Mouse (Mus musculus) liver, embryonic 15.5 days (tissue): ENCODE results near the gene Cdh5. TPM values are rescaled to one million over a fixed set of nuclear protein-coding genes. Genes with fewer than 3 reads are reported as not detected.

Experiments used
- ATAC-seq: fragments of 200-750 bp; cut with Nextera tagmentation; 2 replicates; pipeline ENCODE4 v1.8.0; 2017; ENCODE audit warnings: moderate number of reproducible peaks, mild to moderate bottlenecking, moderate library complexity; ENCODE audit not compliant: insufficient read depth
- H3K27ac ChIP-seq: fragments of 300-500 bp; sonication (generic); replicated peaks from 2 replicates; pipeline ENCODE4 v1.5.1; 2015; ENCODE audit warnings: mild to moderate bottlenecking, inconsistent platforms
- H3K27me3 ChIP-seq: fragments of 300-500 bp; sonication (generic); 2 replicates; pipeline ENCODE4 v1.6.1; 2015; ENCODE audit warnings: mild to moderate bottlenecking, inconsistent platforms
- H3K36me3 ChIP-seq: fragments of 300-500 bp; sonication (generic); replicated peaks from 2 replicates; pipeline ENCODE4 v1.6.1; 2015; ENCODE audit warnings: moderate library complexity, mild to moderate bottlenecking, inconsistent platforms
- H3K4me1 ChIP-seq: fragments of 300-500 bp; sonication (generic); replicated peaks from 2 replicates; pipeline ENCODE4 v1.6.1; 2015; ENCODE audit warnings: inconsistent platforms
- H3K4me2 ChIP-seq: fragments of 300-500 bp; sonication (generic); 2 replicates; pipeline ENCODE4 v1.6.1; 2015; ENCODE audit warnings: moderate library complexity, mild to moderate bottlenecking, inconsistent platforms
- H3K4me3 ChIP-seq: fragments of 300-500 bp; sonication (generic); replicated peaks from 2 replicates; pipeline ENCODE4 v1.5.1; 2015; ENCODE audit warnings: mild to moderate bottlenecking, inconsistent platforms
- H3K9ac ChIP-seq: fragments of 300-500 bp; sonication (generic); 2 replicates; pipeline ENCODE4 v1.6.1; 2015; ENCODE audit warnings: moderate library complexity, mild to moderate bottlenecking, inconsistent platforms
- H3K9me3 ChIP-seq: fragments of 300-500 bp; sonication (generic); replicated peaks from 2 replicates; pipeline ENCODE4 v1.6.1; 2016; ENCODE audit warnings: inconsistent platforms
- WGBS: fragments of 180-500 bp; shearing (Covaris S2); methylation state at CpG from one replicate; pipeline ENCODE4 v1.1.7; 2015; ENCODE audit warnings: mixed read lengths; ENCODE audit not compliant: insufficient replicate concordance; 5-methylcytosine and 5-hydroxymethylcytosine counted together
- polyA plus RNA-seq: library from polyadenylated mRNA; unstranded; fragments of >200 nt; fragmentation: Nextera tagmentation; extraction: Ambion mirVana; gene quantifications from 2 replicates; pipeline ENCODE4 v1.2.1, GENCODE M21; 2015

Cdh5 gene
- polyA plus RNA-seq, 1 experiment from 2014 or later, result 8.6 TPM

GRCm38 (mm10) chr8:104175848-104176527, 74.6 kb downstream of the Cdh5 start:
- WGBS, result 20% methylated on average over 8 of the region's 8 CpGs
- Histone ChIP-seq H3K9me3 (no peaks in the 10 kb centered on the region), H3K36me3 (no peaks in the 10 kb centered on the region), H3K4me2 (no peak overlapping the region), H3K9ac (no peak overlapping the region), H3K27ac (no peak overlapping the region), H3K4me3 (no peak overlapping the region), H3K4me1 (no peaks in the 10 kb centered on the region), H3K27me3 (peaks cover 35% of the 10 kb centered on the region)
- ATAC-seq, result no peak

- Histone ChIP-seq H3K27ac (no peak overlapping the region), H3K4me1 (no peaks in the 10 kb centered on the region), H3K27me3 (peaks cover 24% of the 10 kb centered on the region), H3K9ac (no peak overlapping the region), H3K9me3 (no peaks in the 10 kb centered on the region), H3K4me3 (no peak overlapping the region), H3K4me2 (no peak overlapping the region), H3K36me3 (no peaks in the 10 kb centered on the region)
- WGBS, result 77% methylated on average over 4 of the region's 4 CpGs
- ATAC-seq, result no peak
Measured at GRCm38 (mm10) chr8:104177054-104177453, 75.6 kb downstream of the Cdh5 start.

GRCm38 (mm10) chr8:104184905-104185304, 83.5 kb downstream of the Cdh5 start:
- H3K9ac ChIP-seq, result no peak overlapping the region
- WGBS, result 40% methylated on average over 6 of the region's 6 CpGs
- no peak overlapping the region for H3K4me2 ChIP-seq
- no peaks in the 10 kb centered on the region for H3K36me3 ChIP-seq
- H3K4me1 ChIP-seq, result no peaks in the 10 kb centered on the region
- no peak overlapping the region for H3K4me3 ChIP-seq
- H3K27ac ChIP-seq, result no peak overlapping the region
- ATAC-seq, result no peak
- no peaks in the 10 kb centered on the region for H3K9me3 ChIP-seq
- H3K27me3 ChIP-seq, result no peaks in the 10 kb centered on the region

GRCm38 (mm10) chr8:104186827-104187226, 85.4 kb downstream of the Cdh5 start:
- ATAC-seq, result no peak
- 67% methylated on average over 4 of the region's 4 CpGs for WGBS
- Histone ChIP-seq H3K9ac (no peak overlapping the region), H3K27ac (no peak overlapping the region), H3K4me1 (no peaks in the 10 kb centered on the region), H3K36me3 (no peaks in the 10 kb centered on the region), H3K4me3 (no peak overlapping the region), H3K9me3 (no peaks in the 10 kb centered on the region), H3K4me2 (no peak overlapping the region), H3K27me3 (no peaks in the 10 kb centered on the region)

- no peak overlapping the region for H3K4me2 ChIP-seq
- H3K9me3 ChIP-seq, result no peaks in the 10 kb centered on the region
- 75% methylated on average over 6 of the region's 6 CpGs for WGBS
- H3K9ac ChIP-seq, result no peak overlapping the region
- no peak overlapping the region for H3K4me3 ChIP-seq
- no peak overlapping the region for H3K27ac ChIP-seq
- H3K27me3 ChIP-seq, result no peaks in the 10 kb centered on the region
- no peak for ATAC-seq
- no peaks in the 10 kb centered on the region for H3K36me3 ChIP-seq
- H3K4me1 ChIP-seq, result no peaks in the 10 kb centered on the region
Measured at GRCm38 (mm10) chr8:104187622-104188021, 86.2 kb downstream of the Cdh5 start.

- Histone ChIP-seq H3K4me2 (no peak overlapping the region), H3K4me3 (no peak overlapping the region), H3K9ac (no peak overlapping the region), H3K4me1 (no peaks in the 10 kb centered on the region), H3K27me3 (no peaks in the 10 kb centered on the region), H3K27ac (no peak overlapping the region), H3K36me3 (no peaks in the 10 kb centered on the region), H3K9me3 (no peaks in the 10 kb centered on the region)
- 54% methylated on average over 5 of the region's 5 CpGs for WGBS
- ATAC-seq, result no peak
Measured at GRCm38 (mm10) chr8:104188459-104188858, 87.0 kb downstream of the Cdh5 start.

GRCm38 (mm10) chr8:104190777-104191468, 89.5 kb downstream of the Cdh5 start:
- no peak overlapping the region for H3K9ac ChIP-seq
- H3K4me2 ChIP-seq, result no peak overlapping the region
- no peaks in the 10 kb centered on the region for H3K36me3 ChIP-seq
- no peak for ATAC-seq
- H3K9me3 ChIP-seq, result no peaks in the 10 kb centered on the region
- H3K27ac ChIP-seq, result no peak overlapping the region
- H3K4me3 ChIP-seq, result no peak overlapping the region
- WGBS, result 52% methylated on average over 6 of the region's 6 CpGs
- H3K4me1 ChIP-seq, result no peaks in the 10 kb centered on the region
- no peaks in the 10 kb centered on the region for H3K27me3 ChIP-seq

- ATAC-seq, result no peak
- H3K4me3 ChIP-seq, result no peak overlapping the region
- H3K27ac ChIP-seq, result no peak overlapping the region
- no peaks in the 10 kb centered on the region for H3K36me3 ChIP-seq
- H3K4me2 ChIP-seq, result no peak overlapping the region
- no peaks in the 10 kb centered on the region for H3K9me3 ChIP-seq
- no peak overlapping the region for H3K9ac ChIP-seq
- H3K4me1 ChIP-seq, result no peaks in the 10 kb centered on the region
- WGBS, result 29% methylated on average over 11 of the region's 11 CpGs
- no peaks in the 10 kb centered on the region for H3K27me3 ChIP-seq
Measured at GRCm38 (mm10) chr8:104191496-104191895, 90.1 kb downstream of the Cdh5 start.

Other genes starting within 250 kb of the Cdh5 start
- 0.05 and 0.06 TPM in 2 replicates for gene Bean1, start 68.8 kb downstream of the Cdh5 start, polyA plus RNA-seq
- gene Tk2, start 146.9 kb downstream of the Cdh5 start, polyA plus RNA-seq, result 7.1 and 7.6 TPM in 2 replicates
- 14.9 and 17.7 TPM in 2 replicates for gene Cklf, start 149.2 kb downstream of the Cdh5 start, polyA plus RNA-seq
- gene Cmtm2a, start 191.6 kb downstream of the Cdh5 start, polyA plus RNA-seq, result not detected in 2 replicates
- not detected in 2 replicates for gene Gm45711, start 208.5 kb downstream of the Cdh5 start, polyA plus RNA-seq
- gene Cmtm1, start 208.5 kb downstream of the Cdh5 start, polyA plus RNA-seq, result not detected in 2 replicates
- gene Gm11020, start 219.9 kb downstream of the Cdh5 start, polyA plus RNA-seq, result not detected in 2 replicates
- gene Cmtm2b, start 220.6 kb downstream of the Cdh5 start, polyA plus RNA-seq, result not detected in 2 replicates
- 17.6 and 18.5 TPM in 2 replicates for gene Cmtm3, start 237.8 kb downstream of the Cdh5 start, polyA plus RNA-seq